Mouse (Mus musculus): ENCODE results near the gene Efcab6. TPM values are rescaled to one million over a fixed set of nuclear protein-coding genes. Genes with fewer than 3 reads are reported as not detected.

The Efcab6 gene
- polyA plus RNA-seq, 1 experiment, result not detected

- Histone ChIP-seq H3K27ac (ENCODE audit: insufficient read depth, low read depth, low read length) (no peak overlapping the region), H3K4me3 (ENCODE audit: insufficient read depth, low read length) (no peak overlapping the region), H3K4me1 (ENCODE audit: control insufficient read depth, insufficient read depth, low read length) (no peaks in the 10 kb centered on the region)
- TF ChIP-seq CTCF (IDR thresholded peaks at IDR 0.05; ENCODE audit: low read depth, low read length), result no peak
- TF ChIP-seq POLR2A (IDR thresholded peaks at IDR 0.05; ENCODE audit: borderline replicate concordance, low read depth, low read length), result no peak
These were observed 4.4 kb upstream of the Efcab6 start for GRCm38 (mm10) chr15:84069455-84070050.

- no peak for TF ChIP-seq POLR2A (IDR thresholded peaks at IDR 0.05; ENCODE audit: borderline replicate concordance, low read depth, low read length)
- peak; percentile 45; the same call in 1 of the 2 replicates for TF ChIP-seq CTCF (IDR thresholded peaks at IDR 0.05; ENCODE audit: low read depth, low read length)
- Histone ChIP-seq H3K4me1 (ENCODE audit: control insufficient read depth, insufficient read depth, low read length) (no peaks in the 10 kb centered on the region), H3K27ac (ENCODE audit: insufficient read depth, low read depth, low read length) (no peak overlapping the region)
These were observed 522 bp upstream of the Efcab6 start for GRCm38 (mm10) chr15:84065701-84066100.

GRCm38 (mm10) chr15:84058841-84059240, 6.3 kb downstream of the Efcab6 start:
- H3K27ac ChIP-seq (ENCODE audit: insufficient read depth, low read depth, low read length), result no peak overlapping the region
- TF ChIP-seq POLR2A (IDR thresholded peaks at IDR 0.05; ENCODE audit: borderline replicate concordance, low read depth, low read length) (no peak), CTCF (IDR thresholded peaks at IDR 0.05; ENCODE audit: low read depth, low read length) (no peak)
- H3K4me3 ChIP-seq (ENCODE audit: insufficient read depth, low read length), result no peak overlapping the region
- no peaks in the 10 kb centered on the region for H3K4me1 ChIP-seq (ENCODE audit: control insufficient read depth, insufficient read depth, low read length)

More at GRCm38 (mm10) chr15:84065701-84066100, 522 bp upstream of the Efcab6 start:
- H3K4me3 ChIP-seq (ENCODE audit: insufficient read depth, low read length), result no peak overlapping the region

- H3K27ac ChIP-seq (ENCODE audit: insufficient read depth, low read depth, low read length), result no peak overlapping the region
- no peaks in the 10 kb centered on the region for H3K4me1 ChIP-seq (ENCODE audit: control insufficient read depth, insufficient read depth, low read length)
- TF ChIP-seq POLR2A (IDR thresholded peaks at IDR 0.05; ENCODE audit: borderline replicate concordance, low read depth, low read length) (no peak), CTCF (IDR thresholded peaks at IDR 0.05; ENCODE audit: low read depth, low read length) (no peak)
- no peak overlapping the region for H3K4me3 ChIP-seq (ENCODE audit: insufficient read depth, low read length)
These were observed 9.1 kb downstream of the Efcab6 start for GRCm38 (mm10) chr15:84056083-84056482.

GRCm38 (mm10) chr15:84053859-84054258, 11.3 kb downstream of the Efcab6 start:
- H3K4me1 ChIP-seq (ENCODE audit: control insufficient read depth, insufficient read depth, low read length), result no peaks in the 10 kb centered on the region
- no peak overlapping the region for H3K4me3 ChIP-seq (ENCODE audit: insufficient read depth, low read length)
- H3K27ac ChIP-seq (ENCODE audit: insufficient read depth, low read depth, low read length), result no peak overlapping the region
- peak; percentile 80 for TF ChIP-seq CTCF (IDR thresholded peaks at IDR 0.05; ENCODE audit: low read depth, low read length)
- TF ChIP-seq POLR2A (IDR thresholded peaks at IDR 0.05; ENCODE audit: borderline replicate concordance, low read depth, low read length), result no peak

GRCm38 (mm10) chr15:84053240-84053639, 11.9 kb downstream of the Efcab6 start:
- TF ChIP-seq POLR2A (IDR thresholded peaks at IDR 0.05; ENCODE audit: borderline replicate concordance, low read depth, low read length), result no peak
- H3K27ac ChIP-seq (ENCODE audit: insufficient read depth, low read depth, low read length), result no peak overlapping the region
- no peaks in the 10 kb centered on the region for H3K4me1 ChIP-seq (ENCODE audit: control insufficient read depth, insufficient read depth, low read length)
- H3K4me3 ChIP-seq (ENCODE audit: insufficient read depth, low read length), result no peak overlapping the region

- no peaks in the 10 kb centered on the region for H3K4me1 ChIP-seq (ENCODE audit: control insufficient read depth, insufficient read depth, low read length)
- H3K27ac ChIP-seq (ENCODE audit: insufficient read depth, low read depth, low read length), result no peak overlapping the region
- no peak for TF ChIP-seq POLR2A (IDR thresholded peaks at IDR 0.05; ENCODE audit: borderline replicate concordance, low read depth, low read length)
- no peak for TF ChIP-seq CTCF (IDR thresholded peaks at IDR 0.05; ENCODE audit: low read depth, low read length)
These were observed 12.8 kb downstream of the Efcab6 start for GRCm38 (mm10) chr15:84052390-84052789.

GRCm38 (mm10) chr15:84049570-84049969, 15.6 kb downstream of the Efcab6 start:
- H3K4me1 ChIP-seq (ENCODE audit: control insufficient read depth, insufficient read depth, low read length), result no peaks in the 10 kb centered on the region
- TF ChIP-seq CTCF (IDR thresholded peaks at IDR 0.05; ENCODE audit: low read depth, low read length) (no peak), POLR2A (IDR thresholded peaks at IDR 0.05; ENCODE audit: borderline replicate concordance, low read depth, low read length) (no peak)
- no peak overlapping the region for H3K4me3 ChIP-seq (ENCODE audit: insufficient read depth, low read length)
- H3K27ac ChIP-seq (ENCODE audit: insufficient read depth, low read depth, low read length), result no peak overlapping the region

More at GRCm38 (mm10) chr15:84052390-84052789, 12.8 kb downstream of the Efcab6 start:
- no peak overlapping the region for H3K4me3 ChIP-seq (ENCODE audit: insufficient read depth, low read length)

GRCm38 (mm10) chr15:84045562-84045961, 19.6 kb downstream of the Efcab6 start:
- H3K4me3 ChIP-seq (ENCODE audit: insufficient read depth, low read length), result no peak overlapping the region
- no peak overlapping the region for H3K27ac ChIP-seq (ENCODE audit: insufficient read depth, low read depth, low read length)
- no peaks in the 10 kb centered on the region for H3K4me1 ChIP-seq (ENCODE audit: control insufficient read depth, insufficient read depth, low read length)
- no peak for TF ChIP-seq POLR2A (IDR thresholded peaks at IDR 0.05; ENCODE audit: borderline replicate concordance, low read depth, low read length)
- TF ChIP-seq CTCF (IDR thresholded peaks at IDR 0.05; ENCODE audit: low read depth, low read length), result no peak

- Histone ChIP-seq H3K4me3 (ENCODE audit: insufficient read depth, low read length) (no peak overlapping the region), H3K4me1 (ENCODE audit: control insufficient read depth, insufficient read depth, low read length) (no peaks in the 10 kb centered on the region), H3K27ac (ENCODE audit: insufficient read depth, low read depth, low read length) (no peak overlapping the region)
- TF ChIP-seq CTCF (IDR thresholded peaks at IDR 0.05; ENCODE audit: low read depth, low read length) (no peak), POLR2A (IDR thresholded peaks at IDR 0.05; ENCODE audit: borderline replicate concordance, low read depth, low read length) (no peak)
These were observed 28.1 kb downstream of the Efcab6 start for GRCm38 (mm10) chr15:84037067-84037466.

Measured in bone marrow macrophage, adult 2 months (primary cell).